Mouse (Mus musculus) forebrain, embryonic 15.5 days (tissue): ENCODE results near the gene Foxk1. TPM values are rescaled to one million over a fixed set of nuclear protein-coding genes. Genes with fewer than 3 reads are reported as not detected.

Source experiments
- ATAC-seq: fragments of 200-750 bp; cut with Nextera tagmentation; replicated peaks from 2 replicates; pipeline ENCODE4 v1.8.0; 2017; ENCODE audit warnings: mild to moderate bottlenecking, moderate TSS enrichment, moderate library complexity
- H3K27ac ChIP-seq: fragments of 300-500 bp; sonication (generic); replicated peaks from 2 replicates; pipeline ENCODE4 v1.5.1; 2015; ENCODE audit warnings: mild to moderate bottlenecking, inconsistent platforms
- H3K27me3 ChIP-seq: fragments of 300-500 bp; sonication (generic); 2 replicates; pipeline ENCODE4 v1.6.1; 2015; ENCODE audit warnings: inconsistent platforms
- H3K36me3 ChIP-seq: fragments of 300-500 bp; sonication (generic); 2 replicates; pipeline ENCODE4 v1.6.1; 2015; ENCODE audit warnings: mild to moderate bottlenecking, inconsistent platforms
- H3K4me1 ChIP-seq: fragments of 300-500 bp; sonication (generic); 2 replicates; pipeline ENCODE4 v1.6.1; 2015; ENCODE audit warnings: inconsistent platforms
- H3K4me2 ChIP-seq: fragments of 300-500 bp; sonication (generic); replicated peaks from 2 replicates; pipeline ENCODE4 v1.6.1; 2015; ENCODE audit warnings: mild to moderate bottlenecking, inconsistent platforms
- H3K4me3 ChIP-seq: fragments of 300-500 bp; sonication (generic); 2 replicates; pipeline ENCODE4 v1.5.1; 2015; ENCODE audit warnings: mild to moderate bottlenecking, inconsistent platforms
- H3K9ac ChIP-seq: fragments of 300-500 bp; sonication (generic); replicated peaks from 2 replicates; pipeline ENCODE4 v1.6.1; 2015; ENCODE audit warnings: mild to moderate bottlenecking, inconsistent platforms
- H3K9me3 ChIP-seq: fragments of 300-500 bp; sonication (generic); 2 replicates; pipeline ENCODE4 v1.6.1; 2016; ENCODE audit warnings: inconsistent platforms
- WGBS: fragments of 180-500 bp; shearing (Covaris S2); methylation state at CpG from one replicate; pipeline ENCODE4 v1.1.7; 2015; ENCODE audit warnings: mixed read lengths; 5-methylcytosine and 5-hydroxymethylcytosine counted together
- polyA plus RNA-seq: library from polyadenylated mRNA; unstranded; fragments of >200 nt; fragmentation: Nextera tagmentation; extraction: Ambion mirVana; gene quantifications from 2 replicates; pipeline ENCODE4 v1.2.1, GENCODE M21; 2015

Foxk1 gene
- polyA plus RNA-seq, 1 experiment from 2014 or later = 3.9 TPM

GRCm38 (mm10) chr5:142424627-142425349 is 23.5 kb downstream of the Foxk1 start:
- no peaks in the 10 kb centered on the region for H3K27me3 ChIP-seq
- H3K4me3 ChIP-seq = no peak overlapping the region
- no peaks in the 10 kb centered on the region for H3K9me3 ChIP-seq
- H3K4me1 ChIP-seq = peaks cover 37% of the 10 kb centered on the region
- no peak for ATAC-seq
- WGBS = 71% methylated on average over 13 of the region's 13 CpGs
- H3K9ac ChIP-seq = no peak overlapping the region
- H3K36me3 ChIP-seq = no peaks in the 10 kb centered on the region
- H3K4me2 ChIP-seq = no peak overlapping the region
- H3K27ac ChIP-seq = peak overlapping the region; percentile 55

DNA sequence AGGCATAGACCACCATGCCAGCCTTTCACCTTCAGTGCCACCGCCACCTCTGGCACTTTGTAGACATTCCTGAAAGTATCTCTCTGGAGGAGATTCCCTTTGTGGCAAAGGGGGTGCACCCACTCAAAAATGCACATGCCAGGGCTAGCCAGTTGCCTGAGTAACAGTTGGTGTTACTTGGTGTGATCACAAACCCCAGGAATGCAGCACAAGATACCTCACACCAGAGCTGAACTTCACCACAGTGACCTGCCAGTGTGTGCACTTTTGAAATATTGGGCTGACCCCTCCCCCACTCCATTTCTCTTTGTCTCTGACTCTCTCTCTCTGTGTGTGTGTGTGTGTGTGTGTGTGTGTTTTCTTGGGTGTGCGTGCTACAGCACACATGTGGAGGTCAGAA is 25.2 kb downstream of the Foxk1 start:
- no peak for ATAC-seq
- H3K4me1 ChIP-seq = peaks cover 31% of the 10 kb centered on the region
- no peak overlapping the region for H3K4me2 ChIP-seq
- 93% methylated on average over 2 of the region's 2 CpGs for WGBS
- no peaks in the 10 kb centered on the region for H3K27me3 ChIP-seq
- no peak overlapping the region for H3K9ac ChIP-seq
- H3K27ac ChIP-seq = no peak overlapping the region
- H3K4me3 ChIP-seq = no peak overlapping the region
- H3K36me3 ChIP-seq = no peaks in the 10 kb centered on the region
- H3K9me3 ChIP-seq = no peaks in the 10 kb centered on the region

- ATAC-seq = no peak
- no peaks in the 10 kb centered on the region for H3K27me3 ChIP-seq
- H3K27ac ChIP-seq = no peak overlapping the region
- peaks cover 29% of the 10 kb centered on the region for H3K4me1 ChIP-seq
- H3K4me3 ChIP-seq = no peak overlapping the region
- 59% methylated on average over 10 of the region's 10 CpGs for WGBS
- H3K36me3 ChIP-seq = no peaks in the 10 kb centered on the region
- H3K9ac ChIP-seq = no peak overlapping the region
- no peak overlapping the region for H3K4me2 ChIP-seq
- H3K9me3 ChIP-seq = no peaks in the 10 kb centered on the region
These were observed 26.6 kb downstream of the Foxk1 start for GRCm38 (mm10) chr5:142427876-142428275.

DNA sequence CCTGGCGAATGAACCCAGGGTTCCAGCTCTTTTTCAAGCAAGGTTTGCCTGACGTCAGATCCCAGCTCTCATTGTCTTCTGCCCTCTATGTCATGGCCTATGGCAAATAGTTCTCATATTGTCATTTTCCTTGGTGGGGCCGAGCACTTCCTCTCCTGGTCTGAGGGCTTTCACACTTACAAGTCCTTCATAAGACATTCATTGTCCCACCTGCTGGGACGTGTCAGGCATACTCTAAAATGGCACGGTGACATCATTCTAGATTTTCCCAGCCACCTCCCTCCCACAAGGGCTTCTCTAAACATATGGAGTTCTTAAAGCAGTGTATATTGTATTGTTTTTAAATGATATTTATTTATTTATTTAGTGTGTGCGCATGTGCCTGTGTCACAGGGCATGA is 27.4 kb downstream of the Foxk1 start:
- WGBS = 67% methylated on average over 6 of the region's 6 CpGs
- Histone ChIP-seq H3K4me2 (no peak overlapping the region), H3K4me3 (no peak overlapping the region), H3K27me3 (no peaks in the 10 kb centered on the region), H3K4me1 (peaks cover 22% of the 10 kb centered on the region), H3K9ac (no peak overlapping the region), H3K36me3 (no peaks in the 10 kb centered on the region), H3K27ac (no peak overlapping the region), H3K9me3 (no peaks in the 10 kb centered on the region)
- no peak for ATAC-seq

DNA sequence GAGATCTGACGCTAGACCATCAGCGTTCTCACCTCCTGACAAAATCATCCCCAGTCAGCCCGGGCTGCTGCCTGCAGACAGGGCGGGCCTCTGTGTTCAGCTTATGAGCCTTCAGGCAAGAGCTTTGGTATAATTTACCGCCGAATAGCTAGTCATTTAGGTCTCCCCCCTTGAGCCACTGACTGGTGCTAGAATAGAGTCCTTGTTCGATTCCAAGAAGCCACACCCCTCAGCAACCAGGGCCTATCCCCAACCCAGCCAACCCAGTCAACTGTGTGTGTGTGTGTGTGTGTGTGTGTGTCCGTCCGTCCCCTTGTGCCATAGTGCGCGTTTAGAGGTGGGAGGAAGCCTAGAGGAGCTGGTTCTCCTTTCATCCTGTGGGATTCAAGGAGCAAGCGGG is 29.7 kb downstream of the Foxk1 start:
- Histone ChIP-seq H3K27me3 (no peaks in the 10 kb centered on the region), H3K4me3 (no peak overlapping the region), H3K4me2 (no peak overlapping the region), H3K9me3 (no peaks in the 10 kb centered on the region), H3K27ac (no peak overlapping the region), H3K9ac (no peak overlapping the region), H3K4me1 (peaks cover 13% of the 10 kb centered on the region), H3K36me3 (peaks cover 5% of the 10 kb centered on the region)
- no peak for ATAC-seq
- WGBS = 70% methylated on average over 12 of the region's 12 CpGs

DNA sequence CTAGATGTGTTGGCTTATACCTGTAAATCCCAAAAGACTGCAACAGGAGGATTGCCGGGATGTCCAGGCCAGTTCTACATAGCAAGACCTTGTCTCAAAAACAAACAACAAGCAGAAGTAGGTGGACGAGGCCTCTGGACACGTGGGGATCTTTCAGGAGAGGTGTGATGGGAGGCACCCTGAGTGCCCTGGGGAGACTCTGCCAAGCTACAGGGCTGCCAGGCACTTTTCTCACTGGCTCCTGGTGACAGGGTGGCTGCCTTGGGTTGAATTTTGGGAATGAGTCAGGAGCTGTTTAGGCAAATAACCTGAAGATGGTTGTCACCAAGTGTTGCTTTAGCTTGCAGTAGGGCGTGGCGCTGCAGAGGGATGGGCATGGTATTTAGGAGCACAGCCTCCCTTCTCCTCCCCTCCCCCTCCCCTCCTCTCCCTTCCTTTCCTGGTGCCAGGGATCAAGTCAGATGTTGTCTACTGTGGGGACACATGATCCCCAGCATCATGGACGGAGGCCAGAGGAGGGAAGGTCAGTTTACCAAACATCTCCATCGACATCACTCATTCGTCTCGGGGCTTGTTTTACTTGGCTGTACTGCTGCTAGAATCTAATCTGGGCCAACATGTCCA is 30.6 kb downstream of the Foxk1 start:
- no peak for ATAC-seq
- Histone ChIP-seq H3K27me3 (no peaks in the 10 kb centered on the region), H3K4me1 (peaks cover 13% of the 10 kb centered on the region), H3K9me3 (no peaks in the 10 kb centered on the region), H3K4me2 (no peak overlapping the region), H3K27ac (no peak overlapping the region), H3K9ac (no peak overlapping the region), H3K36me3 (peaks cover 11% of the 10 kb centered on the region), H3K4me3 (no peak overlapping the region)
- WGBS = 85% methylated on average over 9 of the region's 9 CpGs

GRCm38 (mm10) chr5:142432695-142433094 is 31.4 kb downstream of the Foxk1 start:
- ATAC-seq = no peak
- Histone ChIP-seq H3K4me2 (no peak overlapping the region), H3K27ac (0 out of 2 replicates have a peak overlapping the region, but pooled peaks have one; percentile 79), H3K4me1 (peaks cover 10% of the 10 kb centered on the region), H3K9ac (no peak overlapping the region), H3K36me3 (peaks cover 11% of the 10 kb centered on the region), H3K4me3 (no peak overlapping the region), H3K27me3 (no peaks in the 10 kb centered on the region), H3K9me3 (no peaks in the 10 kb centered on the region)
- 90% methylated on average over 4 of the region's 4 CpGs for WGBS

DNA sequence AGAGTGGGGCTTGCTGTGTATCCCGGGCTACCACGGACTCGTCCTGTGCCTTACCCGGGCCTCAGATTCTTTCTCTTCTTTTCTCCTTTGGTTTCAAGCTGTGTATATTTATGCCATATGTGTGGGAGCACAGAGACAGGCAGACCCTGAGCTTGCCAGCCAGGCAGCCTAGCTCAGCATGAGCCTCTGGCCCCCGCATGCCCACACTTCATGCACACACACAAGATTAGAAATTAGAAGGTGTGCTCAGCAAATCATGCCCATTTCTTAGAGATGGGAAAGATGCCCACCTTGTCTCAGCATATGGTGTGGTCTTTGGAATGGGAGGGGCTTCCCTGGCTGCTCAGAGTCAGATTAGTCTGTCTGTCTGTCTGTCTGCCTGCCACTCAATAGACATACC is 32.8 kb downstream of the Foxk1 start:
- 62% methylated on average over 5 of the region's 5 CpGs for WGBS
- no peak for ATAC-seq
- peak overlapping the region; percentile 79 for H3K27ac ChIP-seq
- no peaks in the 10 kb centered on the region for H3K27me3 ChIP-seq
- no peak overlapping the region; the same call in 1 of the 2 replicates for H3K4me2 ChIP-seq
- H3K4me1 ChIP-seq = peaks cover 9% of the 10 kb centered on the region
- H3K36me3 ChIP-seq = peaks cover 11% of the 10 kb centered on the region
- H3K9ac ChIP-seq = no peak overlapping the region
- no peak overlapping the region for H3K4me3 ChIP-seq
- no peaks in the 10 kb centered on the region for H3K9me3 ChIP-seq

DNA sequence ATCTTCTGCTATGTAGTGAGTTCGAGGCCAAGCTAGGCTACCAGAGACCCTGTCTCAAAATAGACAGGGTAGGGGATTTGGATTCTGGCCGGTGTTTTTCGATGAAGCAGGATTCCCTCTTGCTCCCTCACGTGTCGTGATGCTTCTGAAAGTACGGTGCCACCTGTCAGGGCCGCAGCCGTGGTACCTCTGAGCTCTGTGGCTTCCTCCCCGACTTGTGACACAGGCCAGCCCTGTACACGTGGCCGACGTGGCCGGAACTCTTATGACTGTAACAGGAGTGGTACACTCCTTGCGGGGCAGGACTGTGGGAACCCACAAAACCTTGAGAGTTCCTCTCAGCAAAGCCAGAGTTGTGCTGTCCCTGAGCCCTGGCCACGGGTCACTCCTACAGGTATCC is 34.4 kb downstream of the Foxk1 start:
- WGBS = 97% methylated on average over 15 of the region's 15 CpGs
- H3K4me3 ChIP-seq = no peak overlapping the region
- peaks cover 24% of the 10 kb centered on the region for H3K4me1 ChIP-seq
- ATAC-seq = no peak
- H3K27ac ChIP-seq = no peak overlapping the region
- H3K9ac ChIP-seq = no peak overlapping the region
- no peak overlapping the region for H3K4me2 ChIP-seq
- no peaks in the 10 kb centered on the region for H3K9me3 ChIP-seq
- H3K36me3 ChIP-seq = peaks cover 11% of the 10 kb centered on the region
- H3K27me3 ChIP-seq = no peaks in the 10 kb centered on the region

DNA sequence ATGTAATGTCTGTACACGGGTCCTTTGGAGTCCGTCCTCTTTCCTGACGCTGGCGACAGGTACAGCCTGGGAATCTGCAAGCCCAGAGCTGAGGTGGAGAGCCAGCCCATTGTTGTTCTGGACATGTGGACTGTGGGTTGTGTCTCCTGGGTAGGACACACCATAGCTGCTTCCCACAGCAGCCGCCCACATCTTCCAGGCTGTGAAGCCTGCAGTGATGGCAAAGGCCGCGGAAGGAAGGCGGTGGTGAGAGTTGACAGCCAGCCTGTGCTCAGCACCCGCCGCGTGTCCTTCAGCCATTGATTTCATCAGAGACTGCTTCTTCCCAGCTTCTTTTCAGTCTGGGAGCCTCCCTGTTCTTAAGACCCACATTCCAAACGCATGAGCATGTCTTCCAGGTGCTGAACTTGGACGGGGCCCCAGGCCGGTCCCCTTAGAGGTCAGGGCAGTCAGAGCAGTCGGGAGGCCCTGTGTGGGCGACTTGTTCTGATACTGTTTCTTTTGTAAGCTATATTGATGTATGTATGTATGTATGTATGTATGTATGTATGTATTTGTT is 37.2 kb downstream of the Foxk1 start:
- H3K9ac ChIP-seq = no peak overlapping the region
- no peaks in the 10 kb centered on the region for H3K9me3 ChIP-seq
- 86% methylated on average over 16 of the region's 16 CpGs for WGBS
- no peak overlapping the region for H3K4me2 ChIP-seq
- no peak overlapping the region for H3K4me3 ChIP-seq
- peaks cover 11% of the 10 kb centered on the region for H3K36me3 ChIP-seq
- no peaks in the 10 kb centered on the region for H3K27me3 ChIP-seq
- H3K4me1 ChIP-seq = peaks cover 30% of the 10 kb centered on the region
- no peak overlapping the region for H3K27ac ChIP-seq
- no peak for ATAC-seq

DNA sequence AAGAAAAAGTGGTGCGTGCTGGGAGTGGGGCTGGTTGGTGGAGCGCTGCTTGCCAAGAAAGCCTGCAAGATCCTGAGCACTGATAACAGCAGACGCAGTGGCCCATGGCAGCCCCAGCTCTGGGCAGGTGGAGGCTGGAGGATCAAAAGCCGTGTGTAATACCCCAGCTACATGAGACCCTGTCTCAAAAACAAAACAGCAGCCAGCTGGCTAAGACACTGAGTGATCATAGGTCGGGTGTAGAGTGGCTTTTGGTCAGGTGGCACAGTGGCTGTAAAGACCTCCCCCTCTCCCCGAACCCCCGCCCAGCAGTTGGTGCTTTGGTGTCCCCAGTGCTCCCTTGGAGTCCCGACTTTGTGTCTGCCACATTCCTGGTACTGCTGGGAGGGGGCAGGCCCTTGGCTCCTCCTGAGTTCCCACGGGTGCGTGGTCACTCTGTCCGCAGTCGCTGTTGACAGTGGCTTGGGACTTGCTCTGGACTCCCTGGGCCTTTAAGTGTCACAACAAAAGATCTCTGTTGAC is 38.7 kb downstream of the Foxk1 start:
- H3K4me2 ChIP-seq = peak overlapping the region; percentile 49
- H3K27me3 ChIP-seq = no peaks in the 10 kb centered on the region
- 0 out of 2 replicates have a peak overlapping the region, but pooled peaks have one; percentile 19 for H3K9ac ChIP-seq
- peak overlapping the region; percentile 24 for H3K4me3 ChIP-seq
- H3K36me3 ChIP-seq = peaks cover 11% of the 10 kb centered on the region
- H3K27ac ChIP-seq = peak overlapping the region; percentile 53
- 1% methylated on average over 12 of the region's 12 CpGs for WGBS
- H3K4me1 ChIP-seq = peaks cover 23% of the 10 kb centered on the region
- peak; percentile 60 for ATAC-seq
- H3K9me3 ChIP-seq = no peaks in the 10 kb centered on the region

DNA sequence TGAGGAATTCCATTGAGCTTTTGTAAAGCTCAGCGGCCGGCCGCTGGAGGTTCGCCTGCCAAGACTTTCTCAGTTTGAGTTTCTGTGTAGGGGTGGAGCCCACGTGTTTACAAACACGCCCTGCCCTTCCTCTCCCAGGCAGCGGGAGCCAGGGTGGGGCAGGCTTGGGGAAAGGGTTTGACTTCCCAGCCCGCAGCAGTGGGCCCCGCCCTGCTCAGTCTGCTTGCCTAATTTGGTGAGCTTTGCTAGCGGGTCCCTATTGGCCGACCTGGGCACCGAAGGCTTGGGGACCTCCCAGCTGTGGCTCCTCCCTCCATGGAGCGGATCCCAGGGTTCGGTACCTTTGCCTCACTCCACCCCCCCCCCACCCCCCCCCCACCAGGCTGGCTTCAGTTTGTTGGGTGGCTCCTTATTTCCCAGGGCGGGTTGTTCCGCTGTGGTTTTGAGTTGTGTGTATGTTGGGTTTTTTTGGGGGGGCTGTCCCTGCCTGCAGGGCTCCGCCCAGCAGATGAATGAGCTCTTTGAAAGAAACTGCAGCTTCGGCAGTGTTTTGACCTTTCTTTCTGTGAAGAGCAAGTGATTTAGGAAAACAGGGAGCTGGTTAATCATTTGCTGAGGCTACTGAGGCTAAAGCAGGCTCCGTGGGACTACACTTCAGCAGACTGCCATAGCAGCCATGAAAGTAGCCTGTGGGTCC is 39.3 kb downstream of the Foxk1 start:
- WGBS = under 1% methylated on average over 18 of the region's 19 CpGs
- Histone ChIP-seq H3K27me3 (no peaks in the 10 kb centered on the region), H3K27ac (peak overlapping the region; percentile 53; the same call in 1 of the 2 replicates), H3K9me3 (no peaks in the 10 kb centered on the region), H3K4me2 (peak overlapping the region; percentile 49), H3K36me3 (peaks cover 7% of the 10 kb centered on the region; the same call in 1 of the 2 replicates), H3K4me1 (peaks cover 28% of the 10 kb centered on the region), H3K9ac (0 out of 2 replicates have a peak overlapping the region, but pooled peaks have one; percentile 19), H3K4me3 (peak overlapping the region; percentile 24)
- ATAC-seq = peak; percentile 86
